Mouse (Mus musculus) hindbrain, embryonic 11.5 days (tissue): ENCODE measurements at regions not wholly inside any gene's neighbourhood (a gene's known extent, or its start where the extent isn't known, plus 50 kb on each side); places are given as distances from the start of the nearest gene placed in this dataset.

Experiments
- ATAC-seq: fragments of 200-750 bp; cut with Nextera tagmentation; 2 replicates; pipeline ENCODE4 v1.8.0; 2017; ENCODE audit warnings: mild to moderate bottlenecking, moderate TSS enrichment, moderate library complexity; ENCODE audit not compliant: low FRiP score
- DNase-seq: peaks from one replicate; pipeline ENCODE4 v3.0.0-alpha.2; 2015; ENCODE audit warnings: low spot score
- H3K27ac ChIP-seq: fragments of 300-500 bp; sonication (generic); 2 replicates; pipeline ENCODE4 v1.5.1; 2014; ENCODE audit warnings: mild to moderate bottlenecking, low read depth, low read length
- H3K27me3 ChIP-seq: fragments of 300-500 bp; sonication (generic); 2 replicates; pipeline ENCODE4 v1.6.1; 2014; ENCODE audit warnings: mild to moderate bottlenecking, low read length, moderate library complexity, mixed read lengths; ENCODE audit not compliant: control insufficient read depth, insufficient read depth
- H3K36me3 ChIP-seq: fragments of 300-500 bp; sonication (generic); 2 replicates; pipeline ENCODE4 v1.6.1; 2014; ENCODE audit warnings: mild to moderate bottlenecking, low read length, moderate library complexity, mixed read lengths; ENCODE audit not compliant: control insufficient read depth, insufficient read depth
- H3K4me1 ChIP-seq: fragments of 300-500 bp; sonication (generic); replicated peaks from 2 replicates; pipeline ENCODE4 v1.6.1; 2014; ENCODE audit warnings: low read length, mixed read lengths; ENCODE audit not compliant: control insufficient read depth, insufficient read depth
- H3K4me2 ChIP-seq: fragments of 300-500 bp; sonication (generic); replicated peaks from 2 replicates; pipeline ENCODE4 v1.6.1; 2014; ENCODE audit warnings: mild to moderate bottlenecking, low read depth, low read length
- H3K4me3 ChIP-seq: fragments of 300-500 bp; sonication (generic); 2 replicates; pipeline ENCODE4 v1.5.1; 2014; ENCODE audit warnings: low read depth, low read length
- H3K9ac ChIP-seq: fragments of 300-500 bp; sonication (generic); 2 replicates; pipeline ENCODE4 v1.6.1; 2014; ENCODE audit warnings: low read depth, low read length
- H3K9me3 ChIP-seq: fragments of 300-500 bp; sonication (generic); 2 replicates; pipeline ENCODE4 v1.6.1; 2016; ENCODE audit warnings: low read length; ENCODE audit not compliant: control insufficient read depth
- whole genome bisulfite sequencing: fragments of 180-500 bp; shearing (Covaris S2); extraction: QIAGEN DNeasy Blood & Tissue Kit; methylation state at CpG from one replicate; pipeline ENCODE4 v1.1.7; 2014; 5-methylcytosine and 5-hydroxymethylcytosine counted together

- Histone ChIP-seq H3K9me3 (no peaks in the 10 kb centered on the region), H3K4me2 (no peak overlapping the region), H3K27ac (no peak overlapping the region), H3K36me3 (no peaks in the 10 kb centered on the region), H3K4me1 (no peaks in the 10 kb centered on the region), H3K27me3 (no peaks in the 10 kb centered on the region), H3K9ac (no peak overlapping the region), H3K4me3 (no peak overlapping the region)
- no peak for DNase-seq
- no peak for ATAC-seq
Observed at GRCm38 (mm10) chr10:74722971-74723370, 244.0 kb upstream of the Gnaz start.

- no peak overlapping the region for H3K4me2 ChIP-seq
- H3K9ac ChIP-seq, result no peak overlapping the region
- no peak for ATAC-seq
- no peak overlapping the region for H3K27ac ChIP-seq
- H3K9me3 ChIP-seq, result no peaks in the 10 kb centered on the region
- DNase-seq, result no peak
- H3K36me3 ChIP-seq, result no peaks in the 10 kb centered on the region
- H3K27me3 ChIP-seq, result no peaks in the 10 kb centered on the region
- 95% methylated on average over 2 of the region's 2 CpGs for WGBS
- H3K4me3 ChIP-seq, result no peak overlapping the region
- H3K4me1 ChIP-seq, result no peaks in the 10 kb centered on the region
Observed at GRCm38 (mm10) chr10:74749446-74749845, 217.5 kb upstream of the Gnaz start.

- no peak for ATAC-seq
- Histone ChIP-seq H3K27ac (no peak overlapping the region), H3K36me3 (no peaks in the 10 kb centered on the region), H3K4me1 (no peaks in the 10 kb centered on the region), H3K4me3 (no peak overlapping the region), H3K4me2 (no peak overlapping the region), H3K9me3 (no peaks in the 10 kb centered on the region), H3K9ac (no peak overlapping the region), H3K27me3 (no peaks in the 10 kb centered on the region)
- DNase-seq, result no peak
Observed at GRCm38 (mm10) chr10:74750879-74751278, 216.1 kb upstream of the Gnaz start.

GRCm38 (mm10) chr10:74760734-74761133 lies 206.2 kb upstream of the Gnaz start:
- WGBS, result 84% methylated on average over 9 of the region's 9 CpGs
- Histone ChIP-seq H3K4me3 (no peak overlapping the region), H3K9me3 (no peaks in the 10 kb centered on the region), H3K9ac (no peak overlapping the region), H3K27me3 (no peaks in the 10 kb centered on the region), H3K27ac (no peak overlapping the region), H3K36me3 (no peaks in the 10 kb centered on the region), H3K4me1 (no peaks in the 10 kb centered on the region), H3K4me2 (no peak overlapping the region)
- no peak for DNase-seq
- ATAC-seq, result no peak

GRCm38 (mm10) chr10:74789245-74789644 lies 177.7 kb upstream of the Gnaz start:
- H3K36me3 ChIP-seq, result no peaks in the 10 kb centered on the region
- H3K9ac ChIP-seq, result no peak overlapping the region
- no peak for ATAC-seq
- H3K27ac ChIP-seq, result no peak overlapping the region
- no peaks in the 10 kb centered on the region for H3K9me3 ChIP-seq
- H3K4me1 ChIP-seq, result no peaks in the 10 kb centered on the region
- no peaks in the 10 kb centered on the region for H3K27me3 ChIP-seq
- H3K4me3 ChIP-seq, result no peak overlapping the region
- 89% methylated on average over 2 of the region's 2 CpGs for WGBS
- DNase-seq, result no peak
- H3K4me2 ChIP-seq, result no peak overlapping the region

GRCm38 (mm10) chr10:74789987-74790386 lies 177.0 kb upstream of the Gnaz start:
- Histone ChIP-seq H3K36me3 (no peaks in the 10 kb centered on the region), H3K9ac (no peak overlapping the region), H3K4me2 (no peak overlapping the region), H3K4me3 (no peak overlapping the region), H3K27me3 (no peaks in the 10 kb centered on the region), H3K9me3 (no peaks in the 10 kb centered on the region), H3K27ac (no peak overlapping the region), H3K4me1 (no peaks in the 10 kb centered on the region)
- WGBS, result 73% methylated on average over 3 of the region's 3 CpGs
- ATAC-seq (no peak), DNase-seq (no peak)

GRCm38 (mm10) chr10:74823395-74823794 lies 143.6 kb upstream of the Gnaz start:
- DNase-seq (no peak), ATAC-seq (no peak)

GRCm38 (mm10) chr10:74834359-74834758 lies 132.6 kb upstream of the Gnaz start:
- no peaks in the 10 kb centered on the region for H3K36me3 ChIP-seq
- H3K27me3 ChIP-seq, result no peaks in the 10 kb centered on the region
- WGBS, result 73% methylated on average over 2 of the region's 2 CpGs
- H3K27ac ChIP-seq, result no peak overlapping the region
- DNase-seq, result no peak
- H3K4me2 ChIP-seq, result no peak overlapping the region
- ATAC-seq, result no peak
- no peaks in the 10 kb centered on the region for H3K4me1 ChIP-seq
- H3K9ac ChIP-seq, result no peak overlapping the region
- H3K4me3 ChIP-seq, result no peak overlapping the region
- H3K9me3 ChIP-seq, result no peaks in the 10 kb centered on the region

More at GRCm38 (mm10) chr10:74823395-74823794, 143.6 kb upstream of the Gnaz start:
- no peak overlapping the region for H3K4me2 ChIP-seq
- no peak overlapping the region for H3K27ac ChIP-seq
- H3K4me1 ChIP-seq, result no peaks in the 10 kb centered on the region
- no peak overlapping the region for H3K9ac ChIP-seq
- no peaks in the 10 kb centered on the region for H3K27me3 ChIP-seq
- H3K36me3 ChIP-seq, result no peaks in the 10 kb centered on the region
- no peak overlapping the region for H3K4me3 ChIP-seq
- no peaks in the 10 kb centered on the region for H3K9me3 ChIP-seq

GRCm38 (mm10) chr10:74848372-74848771 lies 118.6 kb upstream of the Gnaz start:
- H3K27me3 ChIP-seq, result no peaks in the 10 kb centered on the region
- H3K36me3 ChIP-seq, result no peaks in the 10 kb centered on the region
- H3K4me3 ChIP-seq, result no peak overlapping the region
- no peak overlapping the region for H3K4me2 ChIP-seq
- ATAC-seq (peak; percentile 82), DNase-seq (peak; percentile 88)
- H3K9ac ChIP-seq, result no peak overlapping the region
- H3K9me3 ChIP-seq, result no peaks in the 10 kb centered on the region
- no peaks in the 10 kb centered on the region for H3K4me1 ChIP-seq
- WGBS, result 9% methylated on average over 7 of the region's 7 CpGs
- no peak overlapping the region for H3K27ac ChIP-seq
